Mouse (Mus musculus): ENCODE measurements around the gene Sprr2a1.
"Not testable (repeated sequence)": the region's sequence is repeated elsewhere in the genome, so short reads cannot be mapped to it uniquely, and the experiment has no call there.

Gene Sprr2a1

DNA sequence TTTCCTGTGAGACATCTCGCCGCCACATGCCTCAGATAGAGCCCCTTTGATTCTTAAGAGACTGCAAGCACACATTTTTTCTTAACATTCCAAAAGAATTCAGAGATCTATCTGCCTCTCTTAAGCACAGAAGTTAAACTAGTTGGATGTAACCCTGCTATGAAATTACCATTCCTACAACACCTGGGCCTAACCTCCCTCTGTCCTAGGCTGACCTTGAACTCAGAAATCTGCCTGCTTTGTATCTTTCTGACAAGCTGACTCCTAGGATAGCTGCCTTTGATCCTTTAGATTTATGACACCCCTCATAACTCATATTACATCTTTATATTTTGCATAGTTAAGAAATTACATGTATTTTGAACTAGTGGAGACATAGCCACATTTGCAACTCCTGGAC, 47.9 kb downstream of the Sprr2a1 start:
- in situ Hi-C loops (cut with MboI; ENCODE audit: low pct_unique_long_range_greater_than_20kb in 1 of 2, low sequenced_read_pairs in 2 of 2, unreplicated experiment in 1 of 2): not testable (repeated sequence)

Measured in mouse embryonic stem cell (cell line).